Mouse (Mus musculus) fibroblast of lung, adult 2 months (primary cell): ENCODE data around the gene Gpr18.

ENCODE experiments used
- DNase-seq: peaks from one replicate; pipeline ENCODE4 v3.0.0-alpha.2; 2011; ENCODE audit warnings: low read depth

The Gpr18 gene

DNA sequence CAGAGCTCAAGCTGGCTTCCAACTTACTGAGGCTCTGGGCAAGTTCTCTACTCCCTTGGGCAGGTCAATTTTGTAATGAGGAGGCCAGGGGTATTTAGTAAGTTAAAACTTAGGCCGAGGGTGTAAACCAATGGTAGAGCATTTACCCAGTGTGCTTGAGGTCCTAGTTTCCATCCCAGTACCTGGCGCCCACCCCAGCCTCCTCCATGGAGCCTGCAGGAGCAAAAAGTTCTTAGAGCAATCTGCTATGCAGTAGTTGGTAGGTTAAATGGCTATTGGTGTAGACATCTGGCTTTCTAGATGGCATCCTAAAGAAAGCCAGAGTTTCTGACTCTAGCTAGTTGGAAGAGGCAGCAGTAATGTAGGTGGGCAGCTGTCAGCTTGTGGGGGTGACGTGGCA is 33.9 kb upstream of the Gpr18 start:
- DNase-seq: no peak

DNA sequence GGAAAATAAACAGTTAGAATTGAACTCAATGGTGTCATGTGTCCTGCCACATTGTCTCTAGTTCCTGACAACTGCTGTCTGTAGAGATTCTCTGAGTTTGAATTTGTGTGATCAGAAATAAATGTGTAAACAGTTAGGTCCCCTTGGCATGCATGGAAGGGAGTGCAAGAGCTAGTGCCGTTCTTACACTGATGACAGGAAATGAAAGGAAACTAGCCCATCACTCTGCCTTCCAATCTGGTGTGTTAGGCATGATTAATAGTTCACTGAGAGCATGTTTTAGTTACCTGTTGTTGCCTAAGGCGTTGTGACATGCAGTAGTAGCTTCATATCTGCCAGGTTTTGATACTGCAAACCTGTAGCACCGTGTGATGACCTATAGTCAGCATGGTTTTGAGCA is 32.4 kb upstream of the Gpr18 start:
- DNase-seq: no peak

DNA sequence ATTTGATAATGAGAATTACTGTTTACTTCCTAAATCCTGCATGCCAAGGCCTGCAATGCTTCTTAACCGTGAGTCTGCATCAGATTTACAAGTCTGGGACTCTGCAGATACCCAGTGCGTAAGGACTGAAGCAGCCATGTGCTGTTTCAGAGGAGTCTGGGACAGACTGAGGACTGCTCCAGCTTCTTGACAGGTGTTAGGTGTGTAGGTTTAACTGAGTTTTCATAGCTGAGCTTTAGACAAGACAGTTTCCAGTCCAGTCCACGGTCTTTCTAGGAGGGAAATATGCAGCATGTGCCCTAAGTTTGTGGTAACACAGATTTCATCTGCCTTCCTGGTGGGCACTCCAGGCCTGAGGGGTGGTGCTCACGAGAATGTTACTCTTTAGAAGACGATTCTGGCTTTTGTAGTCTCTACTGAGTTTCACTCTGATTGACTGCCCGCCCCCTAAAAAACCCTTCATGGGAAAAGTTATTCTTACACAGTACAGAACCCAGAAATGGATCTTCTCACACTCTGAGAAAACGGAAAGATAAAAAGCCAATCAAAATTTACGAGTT is 31.7 kb upstream of the Gpr18 start:
- no peak for DNase-seq

DNA sequence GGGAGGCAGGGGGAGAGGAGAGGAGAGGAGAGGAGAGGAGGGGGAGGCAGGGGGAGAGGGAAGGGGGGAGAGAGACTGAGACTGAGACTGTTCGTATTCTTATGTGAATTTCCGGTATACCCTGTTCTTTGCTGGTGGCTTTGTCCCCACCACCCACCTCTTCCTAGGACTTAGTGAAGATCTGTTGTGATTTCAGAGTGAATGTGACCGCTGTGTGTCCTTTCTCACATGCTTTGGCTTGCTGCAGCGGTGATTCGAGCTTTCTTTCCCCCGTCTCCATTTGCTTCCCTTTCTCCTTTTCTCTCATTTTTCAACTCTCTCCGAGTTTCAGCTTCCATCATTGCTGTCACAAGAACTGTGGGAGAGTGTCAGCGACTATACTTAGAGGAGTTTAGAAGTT is 31.1 kb upstream of the Gpr18 start:
- no peak for DNase-seq

DNA sequence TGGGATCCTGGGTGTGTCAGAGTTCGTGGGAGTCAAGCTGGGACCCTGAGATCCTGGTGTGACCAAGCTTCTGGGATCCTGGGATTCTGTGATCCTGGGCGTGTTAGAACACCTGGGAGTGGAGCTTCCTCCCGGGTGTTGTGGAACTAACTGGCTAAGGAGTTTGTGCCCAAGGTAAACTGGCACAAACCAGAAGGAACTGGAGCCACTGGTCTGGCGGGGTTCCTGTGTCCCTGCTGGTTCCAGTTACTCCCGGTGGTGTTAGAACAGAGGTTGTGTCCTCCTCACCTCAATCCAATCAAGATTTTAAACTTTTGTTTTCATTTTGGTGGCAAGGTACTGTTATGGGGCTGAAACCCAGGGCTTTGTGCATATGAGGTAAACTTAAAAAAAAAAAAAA is 30.6 kb upstream of the Gpr18 start:
- no peak for DNase-seq

DNA sequence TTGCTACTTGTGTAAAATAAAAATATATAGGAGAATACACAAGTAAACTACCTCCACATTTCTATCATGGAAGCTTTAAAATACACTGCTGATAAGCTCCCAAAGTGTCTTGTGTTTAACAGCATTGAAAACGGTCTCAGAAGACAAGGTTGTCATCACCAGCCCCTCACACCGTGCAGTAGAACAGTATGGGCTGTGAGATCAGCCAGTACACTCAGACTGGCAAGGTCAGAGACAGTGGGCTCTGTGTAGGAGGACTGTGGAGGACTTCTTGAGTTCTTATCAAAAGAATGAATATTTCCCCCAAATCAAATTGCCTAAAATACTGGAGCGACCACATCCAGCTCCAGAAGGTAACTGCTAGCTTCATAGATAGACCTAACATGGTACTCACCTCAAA is 24.0 kb upstream of the Gpr18 start:
- no peak for DNase-seq

DNA sequence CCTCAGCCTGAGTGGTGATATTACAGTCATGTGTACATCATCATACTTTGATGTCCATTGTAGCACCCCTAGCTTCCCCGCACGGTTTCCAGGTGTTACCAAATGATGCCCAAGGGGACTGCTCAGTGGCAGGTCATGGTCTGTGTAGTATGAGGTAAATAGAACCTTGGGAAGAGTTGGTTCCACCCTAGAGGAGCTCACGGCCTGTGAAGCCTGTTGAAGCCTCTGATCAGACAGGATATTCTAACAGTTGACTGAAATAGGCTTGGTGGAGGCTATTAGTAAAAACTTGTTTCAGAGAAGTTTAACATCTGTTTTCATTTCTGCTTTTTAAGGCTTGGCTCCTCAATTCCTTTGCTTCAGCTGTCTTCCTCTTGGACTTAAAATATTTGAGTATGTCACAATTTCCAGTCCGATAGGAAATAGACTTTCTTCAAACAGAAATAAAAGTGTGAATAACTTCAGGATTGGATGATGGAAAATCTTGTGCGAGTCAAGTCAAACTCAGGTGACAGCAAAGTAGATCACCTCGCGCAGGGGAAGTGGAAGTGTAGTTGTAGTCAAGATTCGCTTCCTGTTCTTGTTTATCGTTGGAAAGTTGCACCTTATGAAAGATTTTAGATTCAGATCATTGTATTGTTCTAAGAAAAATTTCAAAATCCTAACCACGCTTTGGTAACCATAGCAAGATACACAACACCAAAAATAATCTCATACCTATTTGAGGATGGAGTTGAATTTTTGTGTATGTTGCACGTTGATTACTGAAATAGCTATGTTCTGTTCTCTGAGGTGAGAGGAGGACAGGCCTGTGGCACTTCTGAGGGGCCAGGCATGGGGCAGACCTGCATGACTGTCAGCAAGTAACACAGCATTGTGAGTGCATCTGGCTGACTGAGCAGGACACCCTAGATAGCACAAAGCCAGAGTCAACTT is 22.9 kb upstream of the Gpr18 start:
- DNase-seq: no peak

DNA sequence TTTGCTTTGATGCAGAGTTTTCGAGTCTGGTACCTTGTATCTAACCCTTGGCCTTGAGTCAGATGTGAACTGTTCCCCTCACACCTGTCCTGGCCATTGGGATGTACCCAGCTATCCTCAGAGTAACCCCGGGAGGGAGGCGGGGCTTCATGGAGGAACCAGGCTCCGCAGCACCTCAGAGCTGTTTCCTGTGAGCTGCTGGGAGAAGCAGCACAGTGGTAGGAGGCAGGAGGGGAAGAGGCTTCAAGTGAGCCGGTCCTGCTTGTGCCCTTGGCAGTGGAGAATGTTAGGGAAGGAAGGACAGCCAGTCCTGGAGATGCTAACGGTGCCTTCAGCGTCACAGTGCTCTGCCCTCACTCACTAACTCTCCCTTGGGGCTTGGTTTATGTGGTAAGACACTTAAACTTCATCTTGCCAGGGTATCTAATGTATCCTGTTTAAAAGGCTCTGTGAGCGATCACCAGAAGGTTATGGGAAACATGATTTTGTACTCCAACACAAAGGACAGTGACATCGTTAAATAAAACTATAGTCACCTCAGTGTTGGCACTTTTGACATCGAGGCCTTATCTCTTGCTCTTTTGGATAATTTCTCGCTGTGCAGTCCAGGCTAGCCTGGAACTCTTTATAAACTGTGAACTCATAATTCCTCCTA is 22.1 kb upstream of the Gpr18 start:
- DNase-seq: no peak

DNA sequence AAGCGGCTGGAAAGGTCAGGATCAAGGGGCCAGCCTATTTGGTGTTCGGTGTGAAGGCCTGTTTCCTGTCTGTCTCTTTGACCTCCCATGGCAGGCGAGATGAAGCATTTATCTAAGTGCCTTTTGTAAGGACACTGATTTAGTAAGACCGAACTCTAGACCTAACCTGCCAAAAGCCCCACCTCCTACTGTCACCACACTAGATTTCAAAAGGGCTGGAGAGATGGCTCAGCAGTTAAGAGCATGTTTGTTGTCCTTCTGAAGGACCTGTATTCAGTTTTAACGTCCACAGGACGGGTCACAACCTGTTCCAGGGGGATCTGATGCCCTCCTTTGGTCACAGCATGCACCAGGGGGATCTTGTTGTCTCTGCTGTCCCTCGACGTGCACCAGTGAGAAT is 21.3 kb upstream of the Gpr18 start:
- no peak for DNase-seq

DNA sequence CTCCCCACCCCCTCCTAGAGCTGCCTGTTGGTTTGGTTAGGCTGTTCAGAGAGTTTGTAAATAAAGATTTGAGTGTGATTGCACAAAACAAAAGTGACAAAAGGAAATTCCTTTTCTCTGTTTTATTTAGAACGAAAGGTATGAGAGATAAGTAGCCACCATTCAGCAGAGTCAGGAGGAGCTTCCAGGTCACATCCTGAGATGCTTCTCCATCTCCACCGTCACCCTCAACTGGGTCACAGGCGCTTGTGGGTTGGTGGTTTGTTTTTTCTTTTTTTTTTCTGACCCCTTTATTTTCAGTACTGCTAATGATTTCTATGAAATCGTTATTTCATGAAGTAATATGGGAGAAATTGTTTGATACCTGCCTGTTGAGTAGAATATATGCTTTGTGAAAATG is 20.8 kb upstream of the Gpr18 start:
- DNase-seq: no peak

DNA sequence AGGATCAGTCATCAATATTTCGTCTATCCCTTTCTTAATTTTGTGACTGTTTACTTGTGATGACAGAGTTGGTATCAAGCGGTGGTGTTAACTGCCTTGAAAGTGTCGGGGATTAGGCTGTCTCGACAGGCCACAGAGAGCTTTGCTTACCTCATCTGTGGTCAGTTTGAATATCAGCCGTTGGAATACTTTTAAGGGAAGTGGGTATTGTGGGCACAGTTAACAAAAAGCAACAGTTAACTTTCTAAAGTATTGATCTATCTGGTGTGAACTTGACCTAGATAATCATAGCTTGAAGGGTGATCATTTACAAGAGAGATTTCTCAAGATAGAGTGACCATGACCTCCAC is 19.0 kb upstream of the Gpr18 start:
- no peak for DNase-seq

DNA sequence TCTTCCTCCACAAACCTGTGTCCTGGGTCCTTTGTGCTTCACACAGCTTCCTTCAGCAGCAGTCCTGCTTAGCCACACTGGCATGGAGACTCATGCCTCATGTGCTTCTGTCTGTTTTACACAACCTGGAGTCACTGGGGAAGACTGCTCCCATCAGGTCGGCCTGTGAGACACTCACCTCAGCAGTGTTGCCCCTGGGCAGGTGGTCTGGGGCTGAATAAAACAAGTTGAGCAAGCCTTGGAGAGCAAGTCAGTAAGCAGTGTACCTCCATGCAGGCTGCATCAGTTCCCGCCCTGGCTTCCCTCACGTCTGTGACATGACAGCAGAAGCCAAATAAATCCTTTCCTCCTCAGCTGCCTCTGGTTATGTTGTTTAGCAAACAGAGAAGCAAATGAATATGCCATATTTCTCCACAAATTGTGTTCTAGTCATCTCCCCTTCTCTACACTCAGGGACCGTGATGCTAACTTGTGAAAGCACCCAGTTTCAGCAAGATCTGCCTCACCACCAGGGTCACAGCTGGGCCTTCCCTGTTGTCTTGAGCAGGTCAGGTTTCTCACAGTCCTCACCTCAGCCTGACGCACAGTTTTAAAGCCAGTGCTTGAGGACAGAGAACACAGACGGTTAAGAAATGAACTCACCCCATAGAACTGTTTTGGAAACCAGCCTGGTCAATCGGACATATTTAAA is 18.5 kb upstream of the Gpr18 start:
- DNase-seq: no peak

DNA sequence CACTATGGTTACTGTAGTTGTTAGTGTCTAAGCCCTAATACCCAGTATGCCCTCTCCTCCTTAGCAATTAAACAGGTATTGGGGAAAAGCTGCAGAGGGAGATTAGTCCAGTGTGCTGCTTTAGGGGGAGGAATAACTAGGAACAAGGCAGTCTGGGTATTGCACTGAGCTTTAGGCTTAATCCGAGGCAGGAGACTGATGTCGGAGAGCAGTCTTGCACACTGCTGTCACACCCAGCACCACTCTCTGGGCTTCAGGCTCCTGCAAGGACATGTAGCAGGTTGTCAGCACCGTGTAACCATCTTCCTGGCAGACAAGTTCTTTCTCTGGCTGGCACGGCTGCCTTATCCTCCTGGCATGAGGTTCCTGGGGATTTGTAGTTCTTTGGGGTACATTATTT is 16.6 kb upstream of the Gpr18 start:
- DNase-seq: no peak

DNA sequence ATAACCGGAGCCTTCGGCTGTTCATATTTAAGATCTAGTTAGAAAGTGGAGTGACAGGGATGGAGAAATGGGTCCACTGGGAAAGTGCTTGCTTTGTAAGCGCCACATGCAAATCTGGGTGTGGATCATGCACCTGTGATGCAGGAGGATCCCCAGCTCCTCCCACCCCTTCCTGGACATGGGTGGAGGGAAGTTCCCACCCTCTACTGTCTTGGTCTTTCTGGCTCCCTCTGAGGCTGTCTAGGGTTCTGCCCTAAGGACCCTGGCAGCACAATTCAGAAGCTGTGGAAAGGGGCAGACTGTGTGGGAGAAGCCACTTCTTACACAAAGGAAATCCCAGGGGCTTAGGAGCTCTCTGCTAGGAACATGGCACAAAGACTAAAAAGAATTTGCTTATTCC is 16.0 kb upstream of the Gpr18 start:
- no peak for DNase-seq

DNA sequence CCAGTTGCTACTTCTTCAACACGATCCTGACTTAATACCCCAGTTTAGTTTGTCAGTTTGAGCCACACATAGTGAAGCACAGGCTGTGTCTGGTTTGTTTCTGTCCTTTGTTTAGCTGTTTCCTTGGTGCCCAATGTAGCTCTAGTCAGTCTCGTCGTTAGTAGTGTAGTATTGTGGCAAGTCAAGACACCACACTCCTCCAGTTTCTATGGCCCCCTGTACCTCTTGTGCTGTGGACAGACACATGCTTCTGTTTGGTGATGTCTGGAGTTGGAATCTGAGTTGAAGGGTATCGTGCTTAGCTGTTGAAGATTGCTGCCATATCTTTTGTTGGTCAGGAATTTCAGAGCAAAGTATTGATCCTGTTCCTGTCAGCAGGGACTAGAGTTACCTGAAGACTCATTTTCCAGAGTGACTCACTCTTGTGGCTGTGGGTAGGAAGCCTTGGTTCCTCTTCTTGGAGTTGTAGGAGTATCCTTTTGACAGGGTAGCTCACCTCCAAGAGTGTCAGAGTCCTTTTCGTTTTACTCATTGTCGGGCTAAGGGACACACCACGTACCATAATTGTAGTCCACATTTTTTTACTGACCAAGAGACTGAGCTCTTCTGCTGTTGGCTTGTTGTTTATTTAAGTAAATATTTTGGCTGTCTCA is 15.3 kb upstream of the Gpr18 start:
- DNase-seq: no peak

DNA sequence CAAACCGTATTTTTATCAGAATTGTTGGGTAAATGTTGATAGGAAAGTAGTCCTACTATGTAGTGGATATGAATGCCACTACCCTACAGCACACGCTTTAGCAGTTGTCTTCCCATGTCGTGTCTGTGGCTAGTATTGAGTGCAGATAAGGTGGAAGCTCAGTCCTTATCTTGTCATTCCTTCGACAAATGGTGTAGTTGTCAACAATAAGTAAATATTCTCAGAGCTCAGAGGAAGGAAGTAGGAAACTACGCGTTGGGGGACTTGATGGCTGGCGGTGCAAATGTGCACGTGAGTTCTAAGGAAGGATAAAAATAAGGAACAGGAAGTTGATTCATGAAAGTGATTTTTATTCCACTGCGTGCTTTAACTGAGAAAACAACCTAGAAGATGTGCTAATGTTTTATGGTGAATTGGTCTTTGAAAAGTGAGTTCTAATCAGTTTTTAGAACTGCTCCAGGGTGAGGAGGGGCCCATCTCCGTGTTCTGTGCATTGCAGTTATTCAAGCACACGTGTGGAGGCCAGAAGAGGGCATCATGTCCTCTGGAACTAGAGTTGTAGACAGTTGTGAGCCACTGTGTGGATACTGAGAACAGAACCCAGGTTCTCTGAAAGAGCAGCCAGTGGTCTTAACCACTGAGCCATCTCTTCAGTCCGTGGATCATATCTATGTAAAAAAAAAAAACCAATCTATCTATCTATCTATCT is 13.8 kb upstream of the Gpr18 start:
- DNase-seq: no peak

DNA sequence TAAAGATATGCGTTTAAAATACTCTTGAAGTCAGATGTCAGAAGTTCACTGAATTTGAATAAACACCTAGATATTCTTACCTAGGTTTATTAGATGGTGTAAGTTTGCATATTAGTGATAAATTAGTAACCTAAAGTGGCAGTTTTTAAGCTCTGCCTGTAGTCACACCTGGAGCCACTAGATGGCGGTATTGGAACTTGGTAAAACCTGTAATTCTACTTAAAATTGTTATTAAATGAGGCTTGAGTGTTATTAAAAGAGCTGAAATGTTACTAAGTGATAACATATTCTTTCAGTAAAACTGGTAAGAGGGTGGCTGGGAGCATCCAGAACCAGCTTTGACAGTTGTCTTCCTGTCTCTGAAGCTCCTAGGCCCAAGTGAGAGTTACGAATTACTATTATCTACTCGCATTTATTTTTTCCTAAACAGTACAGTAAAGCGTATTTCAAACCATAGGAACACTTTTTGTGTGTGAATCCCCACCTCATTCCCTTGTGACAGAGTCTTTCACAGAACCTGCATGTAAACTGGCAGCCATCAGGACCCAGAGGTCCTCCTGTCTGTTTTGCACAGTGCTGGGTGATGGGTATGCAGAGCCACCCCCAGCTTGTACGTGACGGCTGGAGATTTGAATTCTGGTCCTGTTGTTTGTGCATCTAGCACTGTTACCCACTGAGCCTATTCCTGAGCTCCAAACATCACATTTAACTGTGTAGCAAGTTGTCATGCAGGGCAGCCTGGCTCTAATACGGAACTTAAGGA is 13.0 kb upstream of the Gpr18 start:
- no peak for DNase-seq

DNA sequence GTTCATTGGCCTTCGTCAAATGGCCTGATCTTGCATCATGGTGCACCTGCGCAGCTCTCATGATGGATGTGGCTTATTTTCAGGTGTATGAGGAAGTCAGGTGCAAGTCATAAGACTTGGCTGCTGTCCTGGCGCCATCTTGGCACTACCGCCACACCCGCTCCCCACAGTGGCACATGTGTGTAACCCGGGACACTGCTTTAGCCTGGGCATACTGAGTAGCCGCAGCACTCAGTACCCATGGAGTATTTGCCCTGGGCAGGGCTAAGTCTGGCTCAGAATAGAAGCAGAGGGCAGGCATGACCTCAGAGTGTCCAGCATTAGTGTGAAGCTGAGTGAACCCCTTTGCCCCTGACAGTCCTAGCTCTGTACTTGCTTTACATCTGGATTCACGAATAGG is 11.9 kb upstream of the Gpr18 start:
- no peak for DNase-seq

DNA sequence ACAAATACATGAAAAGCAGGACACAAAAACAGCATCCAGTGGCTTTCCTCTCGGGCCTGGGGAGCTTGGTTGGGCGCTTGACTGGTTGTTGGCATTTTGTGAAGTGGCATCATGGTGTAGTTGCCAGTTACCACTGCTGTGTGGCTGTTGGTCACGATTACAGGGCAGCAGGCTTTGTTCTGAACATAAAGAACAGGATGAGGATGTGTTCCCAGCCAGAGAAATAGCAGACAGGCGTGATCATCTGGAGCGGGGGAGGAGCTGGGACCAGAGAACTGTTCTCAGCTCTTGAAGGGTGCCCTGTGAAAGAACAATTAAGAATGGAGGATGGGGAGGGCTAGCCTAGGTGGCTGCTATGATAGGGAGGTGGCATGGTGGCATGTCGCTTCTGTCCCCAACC is 11.3 kb upstream of the Gpr18 start:
- DNase-seq: no peak

DNA sequence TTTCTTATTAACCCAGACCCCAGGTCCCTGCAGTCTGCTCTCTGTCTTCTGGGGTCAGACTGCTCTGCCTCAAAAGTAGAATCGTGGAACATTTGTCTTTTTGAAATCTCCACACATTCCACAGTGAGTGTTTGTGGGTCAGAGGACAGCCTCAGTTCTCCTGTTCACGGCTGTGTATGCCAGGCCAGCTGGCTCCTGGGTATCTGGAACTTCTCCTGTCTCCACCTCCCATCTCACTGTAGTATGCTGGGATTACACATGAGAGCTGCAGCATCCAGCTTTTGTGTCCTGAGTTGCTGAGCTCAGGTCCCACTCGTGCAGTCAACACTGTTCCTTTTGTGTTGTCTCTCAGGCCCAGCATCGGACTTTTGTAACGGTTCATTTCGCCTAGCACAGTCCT is 9.3 kb upstream of the Gpr18 start:
- no peak for DNase-seq

DNA sequence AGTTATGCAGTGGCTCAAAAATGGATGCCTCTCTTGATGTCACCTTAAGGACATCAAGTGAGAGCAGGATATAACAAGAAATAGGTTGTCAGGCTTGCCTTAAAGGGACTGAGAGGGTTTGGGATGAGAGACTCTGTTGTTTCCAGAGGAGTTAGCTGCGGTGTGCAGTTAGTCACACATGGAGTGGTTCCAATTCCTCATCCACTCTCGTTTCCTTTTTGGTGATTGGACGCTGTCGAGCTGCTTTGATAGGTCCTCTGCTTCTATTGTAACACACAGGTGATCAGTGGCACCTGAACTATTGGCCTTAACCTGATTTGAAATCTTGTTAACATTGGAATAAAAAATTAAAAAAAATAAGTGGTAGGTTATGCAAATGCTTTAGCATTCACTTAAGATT is 7.2 kb upstream of the Gpr18 start:
- no peak for DNase-seq
